Mouse (Mus musculus) effector memory CD4-positive, alpha-beta T cell, adult 7 months (primary cell): ENCODE data around the gene Cep295. TPM values are rescaled to one million over a fixed set of nuclear protein-coding genes. Genes with fewer than 3 reads are reported as not detected.

Source experiments
- polyA plus RNA-seq: library from polyadenylated mRNA; unstranded; fragments of 100-300 nt; shearing (Covaris generic); gene quantifications from one replicate; pipeline ENCODE4 v1.2.1, GENCODE M21; 2017

Gene Cep295
- polyA plus RNA-seq, result 20.0 TPM

GRCm38 (mm10) chr9:15357484-15358275, at the start of gene Cep295:
Cep295 (minus strand) TSS chr9:15357788.

DNA sequence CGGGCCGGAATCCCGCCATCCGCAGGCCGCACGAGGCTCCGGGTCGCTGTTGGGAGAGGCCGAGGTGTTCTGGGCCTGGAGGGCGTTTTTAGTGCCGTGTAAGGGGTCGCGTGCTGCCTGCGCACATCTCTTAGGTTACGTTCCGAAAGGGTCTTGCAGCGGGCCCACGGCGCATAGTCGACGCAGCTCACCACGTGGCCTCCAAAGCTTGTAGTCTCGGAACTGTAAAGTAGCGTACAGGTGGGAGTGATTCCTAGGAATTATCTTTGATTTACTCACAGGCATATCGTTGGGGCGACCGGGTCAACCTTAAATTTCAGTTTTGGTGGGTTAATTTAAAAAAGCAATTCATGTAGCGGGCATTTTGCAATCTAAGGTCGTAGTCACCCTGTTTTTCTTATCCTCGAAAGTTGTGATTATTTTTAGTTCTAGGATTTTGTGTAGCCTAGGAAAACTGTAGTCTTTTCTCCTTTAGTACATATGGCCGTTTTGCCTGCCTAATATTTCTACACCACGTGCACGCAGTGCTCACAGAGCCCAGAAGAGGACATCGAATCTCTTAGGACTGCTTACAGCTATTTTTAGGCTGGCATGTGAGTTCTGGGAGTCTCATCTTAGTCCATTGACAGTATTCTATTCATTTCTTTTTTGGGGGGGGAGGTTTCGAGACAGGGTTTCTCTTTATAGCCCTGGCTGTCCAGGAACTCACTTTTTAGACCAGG, 51.0 kb downstream of the Cep295 start, which contains the start of gene 4931406C07Rik:
4931406C07Rik (minus strand) TSS at position 51 of the 722 bp plus-strand sequence.

GRCm38 (mm10) chr9:15305503-15306397, 51.8 kb downstream of the Cep295 start, which contains the start of gene Taf1d:
Taf1d (plus strand) TSS chr9:15306214.

GRCm38 (mm10) chr9:15279649-15280490, 77.7 kb downstream of the Cep295 start, which contains the start of gene Med17:
Med17 (minus strand) TSS chr9:15279931.

Other genes starting within 250 kb of the Cep295 start
- 0.10 TPM for gene Hephl1, start 245.7 kb downstream of the Cep295 start, polyA plus RNA-seq
- not detected for gene Vstm5, start 118.7 kb downstream of the Cep295 start, polyA plus RNA-seq
- 51.1 TPM for gene Med17, start 77.9 kb downstream of the Cep295 start, polyA plus RNA-seq
- gene Taf1d, start 51.6 kb downstream of the Cep295 start, polyA plus RNA-seq, result 141 TPM
- 2.1 TPM for gene 4931406C07Rik, start 51.3 kb downstream of the Cep295 start, polyA plus RNA-seq
- 25.8 TPM for gene Smco4, start 135.6 kb upstream of the Cep295 start, polyA plus RNA-seq